Mouse (Mus musculus) spleen, embryonic (tissue): ENCODE measurements at regions not wholly inside any gene's neighbourhood (a gene's known extent, or its start where the extent isn't known, plus 50 kb on each side); places are given as distances from the start of the nearest gene placed in this dataset.

Experiments used
- CTCF ChIA-PET: fragments of 350-600 bp; sonication (Branson Sonifier 250); formaldehyde crosslinking; loops from one replicate; lab custom pipeline; 2022; lab: Charles Lee

- CTCF ChIA-PET, result no interaction called here
Observed at GRCm38 (mm10) chr16:85347621-85348020, 174.1 kb upstream of the App start.

GRCm38 (mm10) chr16:85336495-85337119 is 163.0 kb upstream of the App start:
- CTCF ChIA-PET, result no interaction called here

GRCm38 (mm10) chr16:85333543-85333942 is 160.0 kb upstream of the App start:
- CTCF ChIA-PET, result interaction anchor here (0.5 kb wide), 1 partner anchor 458 kb away, joined by 3 read pairs; no protein-coding TSS in a partner anchor

- CTCF ChIA-PET, result no interaction called here
Observed at GRCm38 (mm10) chr16:85312018-85312417, 138.5 kb upstream of the App start.

GRCm38 (mm10) chr16:85309493-85309892 is 135.9 kb upstream of the App start:
- CTCF ChIA-PET, result interaction anchor here (0.6 kb wide), 1 partner anchor 165 kb away, joined by 15 read pairs; no protein-coding TSS in a partner anchor

- CTCF ChIA-PET, result no interaction called here
Observed at GRCm38 (mm10) chr16:85308429-85308828, 134.9 kb upstream of the App start.

- CTCF ChIA-PET, result no interaction called here
Observed at GRCm38 (mm10) chr16:85307940-85308339, 134.4 kb upstream of the App start.

GRCm38 (mm10) chr16:85300092-85300853 is 126.7 kb upstream of the App start:
- CTCF ChIA-PET, result no interaction called here

GRCm38 (mm10) chr16:85298559-85298958 is 125.0 kb upstream of the App start:
- CTCF ChIA-PET, result no interaction called here

- CTCF ChIA-PET, result no interaction called here
Observed at GRCm38 (mm10) chr16:85290986-85291952, 117.7 kb upstream of the App start.

GRCm38 (mm10) chr16:85277862-85278261 is 104.3 kb upstream of the App start:
- CTCF ChIA-PET, result no interaction called here

GRCm38 (mm10) chr16:85269681-85270080 is 96.1 kb upstream of the App start:
- CTCF ChIA-PET, result no interaction called here

GRCm38 (mm10) chr16:85259838-85260237 is 86.3 kb upstream of the App start:
- CTCF ChIA-PET, result no interaction called here

- CTCF ChIA-PET, result no interaction called here
Observed at GRCm38 (mm10) chr16:85247301-85247700, 73.7 kb upstream of the App start.

GRCm38 (mm10) chr16:85233037-85233436 is 59.5 kb upstream of the App start:
- CTCF ChIA-PET, result no interaction called here

GRCm38 (mm10) chr16:85231908-85232467 is 58.4 kb upstream of the App start:
- CTCF ChIA-PET, result no interaction called here

GRCm38 (mm10) chr16:85231330-85231729 is 57.8 kb upstream of the App start:
- CTCF ChIA-PET, result no interaction called here

- CTCF ChIA-PET, result no interaction called here
Observed at GRCm38 (mm10) chr16:85224325-85224724, 50.8 kb upstream of the App start.
